Mouse (Mus musculus) c-Kit-positive CD71-positive TER-119-negative erythroid progenitor cells, embryonic 14.5 days (primary cell): ENCODE measurements around the gene Scn8a.

Experiments
- DNase-seq: peaks from one replicate; pipeline ENCODE4 v3.0.0-alpha.2; 2013; ENCODE audit warnings: low read depth

Gene Scn8a

GRCm38 (mm10) chr15:100960958-100961357 lies 91.3 kb downstream of the Scn8a start:
- DNase-seq: no peak

GRCm38 (mm10) chr15:100961561-100961960 lies 91.9 kb downstream of the Scn8a start:
- no peak for DNase-seq

GRCm38 (mm10) chr15:100971443-100971842 lies 101.8 kb downstream of the Scn8a start:
- no peak for DNase-seq

- no peak for DNase-seq
Observed at GRCm38 (mm10) chr15:100972795-100973194, 103.1 kb downstream of the Scn8a start.

- no peak for DNase-seq
Observed at GRCm38 (mm10) chr15:100974679-100975078, 105.0 kb downstream of the Scn8a start.

GRCm38 (mm10) chr15:100983427-100984153 lies 113.9 kb downstream of the Scn8a start:
- DNase-seq: no peak

GRCm38 (mm10) chr15:100984154-100984893 lies 114.7 kb downstream of the Scn8a start:
- no peak for DNase-seq

GRCm38 (mm10) chr15:100986479-100986878 lies 116.8 kb downstream of the Scn8a start:
- no peak for DNase-seq

GRCm38 (mm10) chr15:100987031-100987430 lies 117.4 kb downstream of the Scn8a start:
- no peak for DNase-seq

GRCm38 (mm10) chr15:100990283-100990682 lies 120.6 kb downstream of the Scn8a start:
- no peak for DNase-seq

- DNase-seq: no peak
Observed at GRCm38 (mm10) chr15:100997090-100997489, 127.4 kb downstream of the Scn8a start.

GRCm38 (mm10) chr15:101001685-101002084 lies 132.0 kb downstream of the Scn8a start:
- no peak for DNase-seq

GRCm38 (mm10) chr15:101002466-101002865 lies 132.8 kb downstream of the Scn8a start:
- DNase-seq: no peak

GRCm38 (mm10) chr15:101004538-101004937 lies 134.9 kb downstream of the Scn8a start:
- no peak for DNase-seq

GRCm38 (mm10) chr15:101005717-101006116 lies 136.1 kb downstream of the Scn8a start:
- no peak for DNase-seq

GRCm38 (mm10) chr15:101006251-101007040 lies 136.8 kb downstream of the Scn8a start:
- no peak for DNase-seq

- no peak for DNase-seq
Observed at GRCm38 (mm10) chr15:101007236-101007635, 137.6 kb downstream of the Scn8a start.

GRCm38 (mm10) chr15:101008386-101009010 lies 138.8 kb downstream of the Scn8a start:
- DNase-seq: no peak

GRCm38 (mm10) chr15:101011352-101011751 lies 141.7 kb downstream of the Scn8a start:
- no peak for DNase-seq

- DNase-seq: no peak
Observed at GRCm38 (mm10) chr15:101028960-101029359, 159.3 kb downstream of the Scn8a start.

GRCm38 (mm10) chr15:101039651-101040050 lies 170.0 kb downstream of the Scn8a start:
- no peak for DNase-seq

- no peak for DNase-seq
Observed at GRCm38 (mm10) chr15:101041966-101042365, 172.3 kb downstream of the Scn8a start.
